Mouse (Mus musculus) kidney, adult 2 months (tissue): ENCODE data around the gene Fam208b.

Experiments used
- CTCF ChIP-seq: fragments of 200-500 bp; conservative IDR thresholded peaks from 2 replicates; pipeline ENCODE4 v1.5.1; 2011; ENCODE audit warnings: low read depth, mild to moderate bottlenecking, control low read depth, low read length, moderate library complexity, mixed read lengths; ENCODE audit not compliant: insufficient read depth, insufficient read length
- POLR2A ChIP-seq: fragments of 200-500 bp; IDR thresholded peaks from one replicate; pipeline ENCODE4 v1.6.1; 2011; ENCODE audit warnings: low read depth, low read length, control low read depth

GRCm38 (mm10) chr13:3534146-3534545 lies 76.8 kb downstream of the Fam208b start:
- no peak for TF ChIP-seq CTCF
- no peak for TF ChIP-seq POLR2A
